Mouse (Mus musculus): ENCODE data around the gene Kdm2a.

Gene Kdm2a

DNA sequence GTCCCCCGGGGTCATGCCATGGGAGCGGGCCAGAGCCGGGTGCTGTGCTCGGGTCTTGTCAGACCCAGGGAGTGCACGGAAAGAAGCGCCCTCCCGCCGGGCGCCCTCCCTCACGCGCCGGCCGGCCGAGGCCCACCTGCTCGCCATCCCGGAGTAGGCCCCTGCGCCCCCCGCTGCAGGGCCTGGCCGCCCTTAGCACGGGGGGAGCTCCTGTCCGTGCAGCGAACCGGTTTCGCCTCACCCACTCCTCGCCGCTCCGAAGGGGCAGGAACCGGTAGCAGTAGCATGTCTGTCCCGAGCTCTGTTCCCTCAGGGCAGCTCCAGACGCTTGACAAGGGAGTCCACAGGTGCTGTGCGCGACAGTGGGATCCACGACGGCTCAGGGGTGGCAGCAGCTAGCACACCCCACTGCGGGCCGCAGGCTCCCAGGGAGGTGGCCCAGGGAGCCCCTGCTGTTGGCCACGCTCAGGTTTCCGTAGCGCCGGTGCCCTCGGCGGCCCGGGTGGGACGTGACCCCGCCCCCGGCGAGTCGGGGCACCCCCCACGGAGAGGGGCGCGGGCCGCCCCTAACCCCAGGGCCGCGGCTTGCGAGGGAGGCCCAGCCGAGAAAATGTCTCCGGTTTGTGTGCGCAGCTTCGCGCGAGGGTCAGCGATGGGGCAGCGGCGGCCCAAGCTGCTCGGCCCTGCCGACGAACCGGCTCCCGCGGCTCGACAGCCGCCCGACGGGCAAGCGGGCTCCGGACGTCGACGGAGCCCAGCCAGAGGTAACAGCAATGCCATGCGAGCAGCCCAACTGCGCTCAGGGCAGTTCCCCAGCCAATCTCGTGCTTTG is at the start of gene Kdm2a:
TSS of gene Kdm2a (minus strand) at position 488 of the 832 bp plus-strand sequence.
- peak; percentile 24 for DNase-seq (ENCODE audit: low read depth, low spot score)

DNA sequence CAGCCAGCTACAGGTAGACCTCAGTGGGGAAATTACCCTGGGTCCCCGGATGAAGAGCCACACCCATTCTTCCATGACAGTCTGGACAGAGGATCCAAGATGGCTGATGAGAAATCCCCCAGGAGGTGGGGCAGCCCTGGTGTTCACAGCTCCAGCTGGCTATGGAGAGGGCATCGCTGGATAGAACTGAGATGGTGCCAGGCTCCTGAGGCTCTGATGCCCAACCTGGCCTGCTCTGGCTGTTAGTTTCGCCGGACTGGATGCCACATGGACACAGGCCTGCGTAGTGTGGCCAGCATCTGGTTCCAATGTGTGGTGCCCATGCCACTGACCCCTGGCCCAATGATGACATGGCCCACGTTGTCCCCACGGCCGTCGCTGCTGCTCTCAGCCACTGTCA is 49.4 kb upstream of the Kdm2a start:
- DNase-seq (ENCODE audit: low read depth, low spot score): no peak

GRCm38 (mm10) chr19:4446661-4447420 is 48.8 kb upstream of the Kdm2a start:
- DNase-seq (ENCODE audit: low read depth, low spot score): no peak

- DNase-seq (ENCODE audit: low read depth, low spot score): no peak
Observed at GRCm38 (mm10) chr19:4442408-4442807, 44.3 kb upstream of the Kdm2a start.

GRCm38 (mm10) chr19:4441621-4442161 is 43.6 kb upstream of the Kdm2a start:
- DNase-seq (ENCODE audit: low read depth, low spot score): no peak

GRCm38 (mm10) chr19:4441090-4441591 is 43.1 kb upstream of the Kdm2a start:
- no peak for DNase-seq (ENCODE audit: low read depth, low spot score)

DNA sequence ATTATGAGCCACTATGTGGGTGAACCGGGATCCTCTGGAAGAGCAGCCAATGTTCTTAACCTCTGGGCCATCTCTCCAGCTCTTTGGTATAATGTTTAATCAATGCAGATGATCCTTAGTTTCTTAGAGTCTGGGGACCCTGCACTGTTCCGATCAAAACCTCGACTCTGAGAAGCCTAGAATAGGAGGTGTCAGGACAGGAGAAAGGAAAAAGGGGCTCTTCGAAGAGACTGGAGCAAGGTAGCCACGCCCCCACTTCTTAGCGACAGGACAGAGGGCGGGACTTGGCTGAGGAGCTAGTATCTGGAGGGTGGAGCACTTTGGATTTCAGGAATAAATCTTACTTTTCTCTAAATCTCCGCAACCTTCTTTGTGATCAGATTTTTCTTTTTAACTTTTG is 42.1 kb upstream of the Kdm2a start:
- no peak for DNase-seq (ENCODE audit: low read depth, low spot score)

- no peak for DNase-seq (ENCODE audit: low read depth, low spot score)
Observed at GRCm38 (mm10) chr19:4439161-4439801, 41.2 kb upstream of the Kdm2a start, which contains the start of gene Rhod. TSS of gene Rhod (minus strand) at chr19:4439432.

DNA sequence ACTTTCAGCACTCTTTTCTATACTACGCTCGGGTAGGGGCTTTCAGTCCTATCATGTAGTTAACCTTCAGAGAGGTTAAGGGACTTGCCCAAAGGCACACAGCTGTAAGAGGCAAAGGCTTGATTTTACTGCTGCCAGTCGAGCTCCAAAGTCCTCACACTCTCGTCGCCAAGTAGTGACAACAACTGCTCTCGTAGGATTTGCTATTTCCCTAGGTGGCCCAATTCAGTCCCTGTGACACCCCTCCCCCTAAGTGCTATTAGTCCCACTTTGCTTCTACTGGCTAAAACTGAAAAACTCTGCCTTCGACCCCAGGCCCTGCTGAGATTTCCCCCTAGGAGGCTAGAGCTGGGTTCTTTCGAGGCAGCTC is 40.7 kb upstream of the Kdm2a start:
- no peak for DNase-seq (ENCODE audit: low read depth, low spot score)

GRCm38 (mm10) chr19:4437886-4438285 is 39.8 kb upstream of the Kdm2a start:
- DNase-seq (ENCODE audit: low read depth, low spot score): no peak

DNA sequence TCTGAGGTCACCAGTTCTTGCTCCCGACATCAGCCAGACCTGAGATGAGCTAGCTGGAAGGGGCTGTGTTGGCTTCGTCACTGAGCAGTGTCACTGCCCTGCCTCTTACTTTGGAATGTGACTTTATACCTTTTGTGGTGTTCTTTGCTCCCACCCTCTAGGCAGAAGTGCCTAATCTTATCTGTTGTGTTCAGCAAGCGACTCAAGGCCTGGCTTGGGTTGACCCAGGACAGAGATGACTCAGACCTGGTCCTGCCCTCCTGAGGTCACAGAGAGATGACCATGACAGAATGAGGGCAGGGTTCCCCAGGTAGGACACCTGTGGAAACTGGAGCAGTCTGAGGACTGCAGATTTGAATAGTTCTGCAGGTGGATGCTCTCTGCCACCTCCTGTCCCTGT is 38.2 kb upstream of the Kdm2a start:
- no peak for DNase-seq (ENCODE audit: low read depth, low spot score)

GRCm38 (mm10) chr19:4434999-4435398 is 36.9 kb upstream of the Kdm2a start:
- no peak for DNase-seq (ENCODE audit: low read depth, low spot score)

DNA sequence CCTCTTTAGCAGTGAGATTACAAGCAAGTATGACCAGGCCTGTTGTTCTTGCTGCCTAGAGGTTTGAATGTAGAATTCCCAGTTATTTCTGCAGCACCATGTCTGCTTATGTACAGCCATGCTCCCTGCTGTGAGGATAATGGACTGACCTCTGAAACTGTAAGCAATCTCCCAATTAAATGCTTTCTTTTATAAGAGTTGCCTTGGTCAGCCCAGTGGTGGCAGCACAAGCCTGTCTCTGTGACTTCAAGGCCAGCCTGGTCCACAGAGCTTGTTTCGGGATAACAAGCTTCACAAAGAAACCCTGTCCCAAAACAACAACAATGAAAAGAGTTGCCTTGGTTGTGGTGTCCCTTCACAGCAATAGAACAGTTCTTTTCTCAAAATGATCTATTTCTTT is 35.7 kb upstream of the Kdm2a start:
- DNase-seq (ENCODE audit: low read depth, low spot score): no peak

DNA sequence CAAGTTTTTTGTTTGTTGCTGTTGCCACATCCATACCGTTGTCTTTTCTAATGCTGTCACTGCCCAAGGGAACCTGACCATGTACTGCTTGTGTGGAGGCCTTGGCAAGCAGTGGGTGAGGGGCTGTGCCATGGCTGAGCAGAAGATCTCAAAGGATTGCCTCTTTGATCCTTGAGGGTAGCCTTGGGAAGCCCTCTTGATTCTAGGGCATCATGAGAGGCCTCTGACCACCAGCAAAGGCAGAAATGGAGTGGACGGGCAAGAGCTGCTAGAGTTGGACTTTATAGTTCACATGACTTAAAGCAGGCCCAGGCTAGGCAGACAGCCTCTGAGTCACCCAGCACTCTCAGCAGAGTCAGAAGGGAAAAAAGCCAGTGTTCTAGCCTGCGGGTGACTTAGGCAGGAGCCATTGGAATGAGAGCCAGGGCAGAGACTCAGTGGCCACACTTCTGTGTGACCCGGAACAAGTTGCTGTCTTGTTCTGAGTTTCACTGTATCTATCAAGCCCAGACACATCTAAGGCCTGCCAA is 32.1 kb upstream of the Kdm2a start:
- DNase-seq (ENCODE audit: low read depth, low spot score): no peak

DNA sequence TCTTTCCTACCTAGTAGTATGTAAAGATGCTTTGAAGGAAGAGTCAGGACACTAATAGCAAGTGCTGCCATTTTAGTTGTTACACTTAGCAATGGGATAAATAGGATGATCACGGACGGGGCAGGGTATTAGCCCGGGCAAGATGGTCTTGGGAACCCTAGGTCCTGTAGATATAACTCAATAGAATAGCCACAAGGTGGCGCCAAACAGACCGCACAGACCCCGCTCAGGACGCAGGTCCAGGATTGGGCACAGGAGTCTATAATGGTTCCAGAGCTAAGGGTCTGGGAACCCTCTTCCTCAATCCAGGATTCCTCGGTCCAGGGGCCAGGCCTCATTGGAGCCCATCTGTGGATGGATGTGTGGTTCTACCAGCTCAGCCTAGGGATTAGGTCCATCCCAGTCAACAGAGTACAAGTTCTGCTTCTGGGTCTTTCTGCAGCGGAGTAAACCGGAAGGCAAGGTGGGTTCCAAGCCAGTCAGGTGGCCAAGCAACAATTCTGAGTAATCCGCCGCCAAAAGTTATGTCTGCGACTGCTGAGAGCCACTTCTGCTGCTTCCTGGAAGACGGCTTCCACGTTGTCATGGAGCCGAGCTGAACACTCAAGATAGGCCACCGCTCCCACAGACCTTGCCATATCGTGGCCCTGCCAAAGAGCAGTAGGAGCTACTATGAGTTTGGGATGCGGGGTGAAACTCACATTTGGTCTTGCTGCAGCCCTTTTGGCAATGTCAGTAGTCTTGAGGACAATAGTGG is 27.7 kb upstream of the Kdm2a start:
- peak; percentile 62 for DNase-seq (ENCODE audit: low read depth, low spot score)

DNA sequence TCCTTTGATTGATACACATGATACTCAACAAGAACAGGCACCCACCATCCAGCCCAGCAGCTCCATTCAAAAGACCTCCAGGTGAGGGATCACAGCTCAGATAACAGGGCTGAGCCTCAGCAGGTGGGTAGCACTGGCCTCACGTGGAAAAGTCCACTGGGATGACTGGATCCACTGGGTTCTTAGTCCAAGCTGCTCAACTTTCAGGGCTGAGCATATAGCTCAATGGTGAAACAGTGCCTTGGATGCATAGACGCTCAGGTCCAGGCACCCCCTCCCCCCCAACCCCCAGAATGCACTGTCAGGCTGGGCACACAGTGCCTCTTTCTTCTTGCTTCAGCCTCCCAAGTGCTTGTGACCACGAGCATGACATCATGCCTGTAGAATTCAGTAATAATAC is 24.9 kb upstream of the Kdm2a start:
- DNase-seq (ENCODE audit: low read depth, low spot score): no peak

DNA sequence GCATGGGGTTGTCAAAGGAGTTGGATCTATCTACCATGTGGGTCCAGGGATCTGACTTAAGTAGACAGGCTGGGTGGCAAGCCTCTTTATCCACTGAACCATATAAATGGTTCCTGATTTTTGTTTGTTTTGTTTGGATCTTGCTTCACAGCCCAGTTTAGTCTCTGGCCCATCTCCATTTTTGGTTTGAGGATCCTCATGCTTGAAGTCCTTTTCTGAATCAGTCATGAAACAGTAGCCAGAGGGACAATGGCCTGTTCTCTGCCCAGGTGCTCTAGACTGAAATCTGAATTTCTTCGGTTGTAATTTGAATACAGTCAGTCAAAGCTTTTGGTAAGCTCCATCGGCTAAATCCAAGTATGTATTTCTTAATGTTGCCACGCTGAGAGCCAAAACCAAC is 24.5 kb upstream of the Kdm2a start:
- DNase-seq (ENCODE audit: low read depth, low spot score): no peak

DNA sequence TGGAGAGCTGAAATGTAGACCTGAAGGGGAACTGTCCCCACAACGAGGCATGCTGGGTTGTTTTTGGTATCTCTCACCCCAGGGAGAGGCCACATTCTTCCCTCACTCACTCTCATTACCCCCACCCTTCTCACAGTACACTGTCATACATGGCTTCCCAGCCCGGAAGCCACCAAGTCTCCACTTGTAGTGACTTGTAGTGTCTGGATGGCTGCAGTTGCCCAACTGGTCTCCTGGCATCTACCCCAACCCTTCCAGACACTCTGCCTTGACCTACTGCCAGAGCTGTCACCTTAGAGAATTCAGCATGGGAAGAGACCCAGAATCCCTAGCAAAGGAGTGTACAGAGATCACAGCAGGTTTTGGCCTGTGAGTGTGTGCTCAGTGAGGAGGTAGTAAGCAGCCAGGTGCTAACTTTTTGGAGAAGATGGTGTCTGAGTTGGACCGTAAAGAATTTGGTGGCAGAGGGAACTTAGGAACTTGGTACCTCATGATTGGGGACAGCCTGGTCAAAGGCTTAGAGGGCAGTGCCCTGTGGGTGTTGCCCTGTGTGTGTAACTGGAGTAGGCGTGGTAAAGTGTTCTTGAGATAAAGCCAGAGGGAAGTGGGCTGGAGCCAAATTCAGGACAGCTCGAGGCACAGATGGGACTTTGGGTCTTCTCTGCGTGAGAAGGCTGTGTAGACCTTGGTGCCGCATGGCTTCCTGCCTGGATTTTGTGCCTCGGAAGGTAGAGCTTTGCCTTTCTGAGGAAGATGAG is 22.2 kb upstream of the Kdm2a start:
- no peak for DNase-seq (ENCODE audit: low read depth, low spot score)

GRCm38 (mm10) chr19:4419711-4420110 is 21.6 kb upstream of the Kdm2a start:
- no peak for DNase-seq (ENCODE audit: low read depth, low spot score)

DNA sequence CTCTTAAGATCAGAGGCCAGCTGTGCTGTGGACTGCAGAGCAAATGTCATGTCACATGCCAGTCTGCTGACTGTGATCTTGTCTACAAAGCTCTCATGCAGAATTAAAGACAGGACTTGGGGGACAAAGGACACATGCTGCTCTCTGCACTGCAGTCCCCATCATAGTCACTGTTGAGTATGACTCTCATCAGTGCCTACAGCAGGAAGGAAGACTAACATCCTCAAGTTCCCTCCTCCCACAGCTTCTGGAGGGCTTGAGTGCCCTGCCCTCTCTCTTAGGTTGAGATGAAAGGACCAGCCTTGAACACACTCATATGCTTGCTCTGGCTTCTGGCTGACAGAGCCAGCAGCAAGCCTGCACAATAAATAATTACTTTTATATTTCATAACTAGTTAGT is 19.6 kb upstream of the Kdm2a start:
- DNase-seq (ENCODE audit: low read depth, low spot score): no peak

Data from WW6 (cell line).